Mouse (Mus musculus) layer of hippocampus, postnatal 25 days (tissue): ENCODE measurements at regions not wholly inside any gene's neighbourhood (a gene's known extent, or its start where the extent isn't known, plus 50 kb on each side); places are given as distances from the start of the nearest gene placed in this dataset.

Experiments used
- DNase-seq, 2 experiments: peaks; one replicate each; pipeline ENCODE4 v3.0.0; 2022; ENCODE audit warnings: mixed read lengths in 2 of 2, low spot score in 1 of 2; ENCODE audit errors: extremely low spot score in 1 of 2

DNA sequence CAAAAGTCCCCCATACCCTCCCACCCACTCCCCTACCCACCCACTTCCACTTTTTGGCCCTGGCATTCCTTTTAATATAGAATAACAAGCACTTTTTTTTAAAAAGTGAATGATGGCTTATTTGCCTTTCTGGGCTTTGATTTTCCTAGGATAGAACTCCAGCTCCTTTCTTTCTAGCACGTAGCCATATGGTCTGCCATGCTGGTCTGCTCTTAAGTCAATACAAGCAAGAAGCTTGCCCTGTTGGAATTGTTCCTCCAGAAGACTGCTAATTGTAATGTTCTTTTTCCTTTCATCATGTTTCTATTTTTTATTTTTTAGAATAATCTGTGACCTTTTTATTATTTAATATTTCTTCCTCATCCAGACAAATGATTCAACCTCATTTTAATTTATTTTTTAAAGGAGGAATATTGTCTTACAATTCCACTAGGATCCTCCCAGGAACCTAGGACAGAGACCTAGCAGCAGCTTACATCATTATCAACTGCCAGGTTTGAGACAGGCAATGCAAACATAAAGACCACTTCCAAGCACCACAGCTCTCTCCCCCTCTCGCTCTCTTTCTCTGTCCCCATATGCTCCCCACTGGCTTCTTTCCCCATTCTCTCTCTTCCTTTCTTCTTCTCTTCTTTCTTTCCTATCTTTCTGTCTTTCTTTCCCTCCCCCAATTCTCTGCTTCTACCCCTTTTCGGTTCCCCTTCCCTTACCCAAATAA is 558.9 kb downstream of the Otol1 start:
- no peak for DNase-seq

DNA sequence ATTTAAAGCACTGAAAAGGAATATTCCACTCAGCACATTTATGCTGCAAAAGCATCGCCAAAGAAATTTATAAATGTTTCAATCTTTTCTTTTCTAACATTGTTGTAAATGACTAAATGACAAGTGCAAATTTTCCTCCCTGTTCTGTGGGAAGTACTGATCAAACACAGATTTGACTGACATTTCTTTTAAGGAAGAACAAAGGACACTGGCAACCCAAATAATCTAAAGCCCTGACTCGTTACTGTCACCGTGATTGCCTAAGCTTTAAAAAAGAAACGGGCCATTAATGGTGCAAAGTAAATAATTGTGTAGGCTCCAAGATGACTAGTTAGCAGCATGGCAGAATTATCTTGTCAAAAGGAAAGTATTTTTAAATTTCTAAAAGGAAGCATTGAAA is 587.4 kb downstream of the Otol1 start:
- DNase-seq: no peak
